Mouse (Mus musculus) adrenal gland, postnatal 0 days (tissue): ENCODE measurements around the gene Gm20747. TPM values are rescaled to one million over a fixed set of nuclear protein-coding genes. Genes with fewer than 3 reads are reported as not detected.

Experiments used
- polyA plus RNA-seq: library from polyadenylated mRNA; unstranded; fragments of >200 nt; fragmentation: Nextera tagmentation; extraction: Ambion mirVana; gene quantifications from 2 replicates; pipeline ENCODE4 v1.2.1, GENCODE M21; 2015

Gm20747 gene
- polyA plus RNA-seq, result not detected in 2 replicates

GRCm38 (mm10) chrY:53418191-53418590, at the start of gene Gm20747:
Gene Gm20747, minus strand, starts transcription at chrY:53418291.

